Mouse (Mus musculus) left cerebral cortex, adult 8-10 months (tissue): ENCODE measurements around the gene Mkrn2. TPM values are rescaled to one million over a fixed set of nuclear protein-coding genes. Genes with fewer than 3 reads are reported as not detected.

Experiments used
- DNase-seq, 2 experiments: peaks; one replicate each; pipeline ENCODE4 v3.0.0; 2022; ENCODE audit warnings: low spot score in 2 of 2
- total RNA-seq, 4 experiments: library from RNA; stranded (reverse); gene quantifications; 2 replicates each; pipeline ENCODE4 v1.2.4; 2022

Gene Mkrn2
- total RNA-seq = 10 to 100 TPM; 31.4 to 40.9 (median 38.4) TPM

DNA sequence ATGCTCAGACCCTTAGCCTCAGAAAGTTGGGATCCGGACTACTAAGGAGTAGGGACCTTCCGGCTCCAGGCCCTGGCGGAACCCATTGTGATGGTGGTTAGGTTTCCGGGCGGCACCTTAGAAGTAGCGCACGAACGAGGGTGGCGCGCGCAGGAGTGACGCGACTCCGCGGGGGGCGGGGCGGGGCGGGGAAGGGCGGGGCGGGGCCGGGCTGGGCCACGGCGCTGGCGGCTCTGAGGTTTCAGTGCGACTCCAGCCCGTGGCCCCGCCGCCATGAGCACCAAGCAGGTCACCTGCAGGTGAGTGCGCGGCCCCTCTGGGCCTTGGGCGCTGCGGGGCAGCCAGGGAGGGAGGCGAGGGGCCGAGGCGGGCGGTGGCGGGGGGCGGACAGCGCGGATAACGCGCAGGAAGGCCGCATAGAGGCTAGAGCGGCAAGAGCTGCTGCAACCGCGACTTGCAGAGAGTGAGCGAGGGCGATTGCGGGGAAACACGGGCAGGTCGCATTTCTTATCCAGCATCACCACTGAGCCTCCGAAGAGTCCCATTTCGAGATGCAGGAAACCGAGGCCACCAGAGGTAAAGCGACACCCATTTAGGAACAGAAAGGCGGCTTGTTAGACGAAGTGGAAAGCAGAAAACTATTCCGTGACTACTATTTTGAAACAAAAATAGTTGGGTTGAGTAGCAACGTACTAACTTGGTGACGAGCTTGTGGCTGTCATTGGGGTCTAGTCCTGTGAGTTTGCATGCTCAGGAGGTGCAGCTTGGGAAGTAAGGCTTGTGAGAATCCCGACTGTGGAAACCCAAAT lies at the start of gene Mkrn2:
Gene Mkrn2, plus strand, starts transcription at position 188 of the 809 bp plus-strand sequence.
- DNase-seq = peak; percentile 66 to 75

DNA sequence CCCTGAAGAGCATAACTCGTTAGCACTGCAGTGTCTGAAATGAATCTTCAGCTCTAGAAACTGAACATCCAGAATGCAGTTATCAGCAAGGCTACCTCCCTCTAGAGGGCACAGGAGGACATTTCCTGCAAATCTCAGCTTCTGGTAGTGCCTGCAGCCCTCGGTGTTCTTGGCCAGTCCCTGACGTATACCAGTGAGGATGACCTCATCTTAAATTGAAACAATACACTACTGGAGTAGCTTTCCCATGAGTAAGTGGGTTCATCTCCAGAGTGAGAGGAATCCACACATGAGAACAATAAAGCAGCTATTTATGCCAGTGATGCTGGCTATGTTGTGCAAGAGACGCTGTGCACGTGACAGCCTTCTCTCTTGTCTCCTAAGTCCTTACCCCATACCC lies 46.2 kb upstream of the Mkrn2 start:
- no peak for DNase-seq

DNA sequence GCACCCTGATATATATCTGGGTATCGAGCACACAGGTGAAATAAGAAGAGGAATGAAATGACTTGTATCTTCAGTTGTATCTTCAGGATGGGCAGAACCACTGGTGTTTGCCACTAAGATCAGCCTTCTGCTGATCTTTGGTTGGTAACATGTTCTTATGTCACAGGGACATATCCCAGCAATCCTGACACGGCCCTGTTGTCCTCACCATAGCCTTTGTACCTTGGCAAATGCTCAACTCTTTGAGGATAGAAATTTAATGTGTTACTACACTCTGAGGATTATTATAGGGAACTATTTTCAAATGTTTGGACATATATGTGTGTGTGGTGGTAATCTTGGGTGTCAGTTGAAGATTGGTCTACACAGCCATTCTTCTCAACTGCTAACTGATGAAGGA lies 43.5 kb upstream of the Mkrn2 start:
- no peak for DNase-seq

DNA sequence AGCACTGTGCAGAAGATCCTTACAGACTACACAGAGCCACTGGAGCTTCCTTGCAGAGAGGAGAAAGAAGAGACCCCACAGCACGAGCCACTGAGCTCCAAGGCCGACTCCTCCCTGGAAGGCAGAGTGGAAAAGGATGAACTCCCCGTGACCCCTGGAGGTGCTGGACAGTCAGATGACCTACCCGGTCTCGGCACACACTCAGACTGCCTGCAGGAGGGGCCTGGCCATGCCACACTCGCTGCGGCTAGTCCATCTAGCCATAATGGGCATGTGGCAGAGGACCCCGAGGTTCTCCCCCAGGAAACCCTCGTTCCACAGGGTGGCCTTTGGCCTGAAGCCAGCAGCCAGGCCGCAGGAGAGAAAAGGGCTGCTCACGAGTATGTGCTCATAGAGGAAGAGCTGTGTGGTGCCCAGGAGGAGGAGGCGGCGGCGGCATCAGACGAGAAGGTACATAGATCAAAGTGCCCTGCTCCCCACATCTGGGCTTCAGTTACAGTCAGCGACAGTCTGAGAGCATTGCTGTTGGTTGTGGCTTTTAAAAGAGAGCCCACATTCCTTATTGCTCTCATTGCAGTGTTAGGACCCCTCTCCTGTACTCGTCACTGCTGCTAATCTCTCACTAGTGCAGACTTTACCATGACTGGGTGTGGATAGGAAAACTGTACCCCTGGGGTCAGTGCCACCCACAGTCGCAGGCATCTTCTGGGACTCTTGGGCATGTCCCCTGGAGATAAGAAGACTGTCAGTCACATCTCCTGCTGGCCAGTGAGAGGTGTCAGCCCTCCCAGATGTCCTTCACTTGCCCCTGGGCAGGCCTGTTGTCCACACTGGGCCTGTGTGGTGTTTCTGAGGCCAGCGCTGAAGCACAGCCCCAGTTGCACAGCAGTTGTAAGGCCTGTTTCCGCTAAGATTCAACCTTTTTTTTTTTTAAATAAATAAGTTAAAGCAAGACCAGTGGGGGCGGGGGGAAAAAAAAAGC lies 41.8 kb upstream of the Mkrn2 start:
- no peak for DNase-seq

DNA sequence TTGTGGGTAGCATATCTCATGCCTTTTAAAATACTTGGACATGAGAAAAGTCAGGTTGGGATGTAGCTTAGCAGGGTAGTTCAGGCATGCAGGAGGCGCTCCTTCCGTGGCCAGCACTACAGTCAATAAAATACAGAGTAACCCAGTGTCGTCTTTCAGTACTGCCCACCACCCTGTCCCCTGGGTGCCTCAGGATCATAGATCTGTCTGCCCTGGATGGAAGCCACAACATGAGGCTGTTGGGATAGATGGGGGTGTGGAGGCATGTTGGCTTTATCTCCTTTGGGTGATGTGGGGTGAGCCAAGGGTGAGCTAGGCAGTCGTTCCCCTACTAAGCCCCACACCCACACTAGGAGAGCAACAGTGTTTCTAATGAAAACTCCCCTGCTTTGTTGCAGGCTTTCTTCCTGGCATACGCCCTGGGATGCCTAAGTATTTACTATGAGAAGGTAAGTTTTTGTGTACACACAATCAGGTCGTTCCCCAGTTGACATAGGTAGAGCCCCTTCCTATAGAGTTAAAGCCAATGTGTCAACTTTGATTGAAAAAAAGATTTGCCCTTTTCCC lies 36.1 kb upstream of the Mkrn2 start:
- no peak for DNase-seq

DNA sequence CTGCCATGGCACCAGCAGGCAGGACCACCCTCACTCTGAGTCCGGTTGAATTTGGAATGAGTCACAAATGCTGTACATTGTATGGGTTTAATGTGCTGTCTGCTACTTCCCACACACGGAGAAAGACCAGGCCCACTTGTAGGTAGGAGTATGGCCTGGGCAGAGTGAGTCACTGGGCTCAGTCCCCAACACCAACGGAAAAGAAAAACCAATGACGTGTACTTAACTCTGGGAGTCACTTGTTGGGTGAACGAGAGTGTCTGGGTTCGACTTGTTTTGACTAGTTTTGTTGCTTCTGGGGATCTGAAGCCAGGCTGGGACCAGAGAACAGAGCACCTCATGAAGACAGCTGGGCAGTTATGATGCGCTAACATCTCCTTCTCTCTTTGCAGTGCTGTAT lies 27.5 kb upstream of the Mkrn2 start:
- no peak for DNase-seq

DNA sequence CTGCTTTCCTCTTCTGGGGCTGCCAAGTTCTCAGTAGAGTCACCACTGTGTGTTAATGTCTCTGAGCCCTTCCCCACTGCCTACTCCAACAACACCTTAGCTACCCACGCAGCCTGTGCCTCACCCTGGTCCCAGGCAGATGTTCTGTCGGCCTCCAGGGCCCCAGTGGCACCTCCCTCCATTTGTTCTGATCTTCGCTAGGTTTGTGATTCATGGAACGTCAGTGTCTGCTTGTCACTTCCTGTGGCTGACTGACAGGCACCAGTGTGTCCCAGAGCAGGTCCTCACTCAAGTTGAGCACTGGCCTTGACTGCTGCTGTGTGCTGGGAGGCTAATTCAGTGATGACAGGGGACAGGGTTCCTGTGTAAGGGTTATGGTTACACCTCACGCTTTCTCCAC lies 24.3 kb upstream of the Mkrn2 start:
- DNase-seq = no peak

DNA sequence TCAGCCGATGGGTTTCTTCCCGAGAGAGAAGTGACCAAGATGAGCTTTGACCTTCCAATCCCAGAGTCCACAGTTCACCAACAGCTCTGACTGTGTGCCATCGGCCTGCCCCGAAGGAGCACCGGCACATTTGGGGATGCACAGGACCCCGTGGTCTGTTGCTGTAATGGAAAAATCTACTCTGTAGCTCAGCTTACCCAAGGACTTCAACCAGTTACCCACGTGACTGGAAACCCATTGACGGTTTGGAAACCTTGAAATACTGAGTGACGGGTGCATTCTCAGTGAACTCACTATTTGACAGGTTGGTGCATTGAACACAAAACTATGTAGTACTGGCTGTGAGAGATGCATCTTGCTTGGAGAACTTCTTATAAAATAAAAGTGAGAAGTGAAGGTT lies 23.8 kb upstream of the Mkrn2 start:
- no peak for DNase-seq

DNA sequence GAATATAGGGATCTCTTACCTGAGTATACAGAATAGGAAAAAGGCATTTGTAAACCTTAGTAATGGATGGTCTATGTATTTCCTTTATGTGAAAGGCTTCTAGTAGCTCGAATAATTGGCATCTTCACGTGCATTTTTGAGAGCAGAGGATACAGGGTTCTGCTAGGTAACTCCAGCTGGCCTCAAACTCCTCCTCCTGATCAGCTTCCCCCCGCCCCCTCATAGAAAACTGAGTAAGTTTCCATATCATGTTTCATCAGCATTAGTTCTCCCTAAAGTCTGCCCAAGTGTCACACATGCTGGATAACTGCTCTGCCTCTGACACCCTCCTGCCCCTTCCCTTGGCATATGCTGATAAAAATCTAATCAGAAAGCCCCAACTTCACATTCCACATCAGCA lies 20.9 kb upstream of the Mkrn2 start:
- no peak for DNase-seq

DNA sequence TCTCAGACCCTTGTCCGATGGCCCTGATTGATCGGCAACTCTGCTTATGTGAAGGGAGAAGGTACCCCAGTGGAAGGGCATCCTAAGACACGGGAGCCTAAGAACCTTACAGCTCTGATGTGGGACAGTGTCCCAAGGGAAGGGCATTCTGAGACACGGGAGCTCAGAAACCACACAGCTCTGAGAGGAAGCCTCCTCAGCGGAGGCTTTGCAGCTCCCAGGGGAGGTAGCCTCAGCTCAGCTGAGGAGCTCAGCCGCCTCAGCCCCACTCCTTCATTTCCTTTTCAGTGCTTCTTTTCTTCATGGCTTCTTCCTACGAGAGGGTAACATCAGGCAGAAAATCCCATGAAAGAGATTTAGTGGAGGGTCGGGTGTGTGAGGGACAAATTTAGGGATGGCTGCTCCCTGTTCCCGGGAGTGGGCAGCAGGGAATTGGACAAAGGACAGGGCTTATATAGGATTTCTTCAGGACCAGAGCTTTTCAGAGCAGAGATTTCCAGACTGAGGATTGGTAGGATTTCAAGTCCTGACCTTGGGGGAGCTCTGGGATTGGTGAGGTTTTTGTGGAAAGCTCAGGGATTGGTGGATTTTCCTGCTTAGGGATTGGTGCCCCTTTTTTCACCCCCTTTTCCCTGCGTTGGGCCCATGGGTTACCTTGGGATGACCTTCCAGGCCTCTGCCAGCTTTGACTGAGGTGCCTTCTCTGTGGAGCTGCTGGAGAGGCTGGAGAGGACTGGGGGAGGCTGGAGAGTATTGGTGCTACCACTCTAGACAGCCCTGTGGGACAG lies 19.2 kb upstream of the Mkrn2 start:
- DNase-seq = no peak

DNA sequence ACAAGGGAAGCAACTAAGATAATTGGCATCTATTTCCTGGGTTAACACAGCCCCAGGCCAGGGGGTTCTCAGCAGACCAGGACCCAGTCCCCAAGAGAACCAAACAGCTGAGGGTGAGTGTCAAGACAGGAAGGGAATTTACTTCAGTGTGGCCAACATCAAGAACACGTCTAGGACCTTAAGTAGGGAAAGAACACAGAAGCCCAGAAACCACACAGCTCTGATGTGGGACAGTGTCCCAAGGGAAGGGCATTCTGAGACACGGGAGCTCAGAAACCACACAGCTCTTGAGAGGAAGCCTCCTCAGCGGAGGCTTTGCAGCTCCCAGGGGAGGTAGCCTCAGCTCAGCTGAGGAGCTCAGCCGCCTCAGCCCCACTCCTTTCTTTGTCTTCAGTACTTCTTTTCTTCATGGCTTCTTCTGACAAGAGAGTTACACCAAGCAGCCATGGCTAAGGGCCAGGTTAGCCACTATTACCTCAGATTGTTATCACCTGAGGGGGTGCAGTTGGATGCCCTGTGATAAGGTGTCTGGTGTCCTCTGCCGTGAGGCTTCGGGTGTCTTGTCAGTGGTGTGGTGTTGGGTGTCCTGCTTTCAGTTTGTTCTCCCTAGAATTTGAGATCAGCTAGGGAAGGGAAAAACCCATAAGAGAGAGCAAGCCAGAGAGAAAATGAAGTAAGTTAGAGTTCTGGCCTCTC lies 18.1 kb upstream of the Mkrn2 start:
- DNase-seq = no peak

DNA sequence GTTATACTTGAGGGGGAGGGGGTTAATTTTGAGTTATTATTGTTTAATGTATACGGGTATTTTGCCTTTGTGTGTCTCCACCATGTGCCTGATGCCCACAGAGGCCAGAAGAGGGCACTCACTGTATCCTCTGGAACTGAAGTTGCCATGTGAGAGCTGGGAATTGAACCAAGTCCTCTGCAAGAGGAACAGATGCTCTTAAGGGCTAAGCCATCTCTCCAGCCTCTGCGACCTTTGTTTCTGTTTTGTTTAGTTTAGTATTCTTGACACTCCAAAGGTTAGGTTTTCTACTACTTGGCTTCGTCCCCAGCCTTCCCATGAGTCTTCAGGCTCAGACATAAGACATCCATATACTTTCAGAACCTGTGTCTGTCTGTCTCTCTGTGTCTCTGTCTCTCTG lies 17.5 kb upstream of the Mkrn2 start:
- no peak for DNase-seq

DNA sequence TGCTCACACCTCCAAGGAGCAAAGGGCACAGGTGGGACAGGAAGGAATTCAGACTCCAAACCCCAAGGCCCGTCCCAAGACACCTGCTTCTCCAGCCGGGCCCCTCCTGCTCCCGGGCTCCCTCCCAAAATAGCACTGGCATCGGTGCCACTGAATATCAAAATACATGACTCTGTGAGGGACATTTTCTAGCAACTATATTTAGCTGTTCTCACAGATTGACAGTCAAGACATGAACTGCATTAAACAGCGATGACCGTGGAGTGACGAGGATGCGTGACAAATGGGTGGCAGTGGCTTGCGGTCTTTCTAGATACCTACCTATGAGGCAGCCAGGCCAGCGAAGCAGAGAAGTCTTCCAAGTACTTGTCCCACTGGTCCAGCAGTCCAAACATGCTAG lies 15.4 kb upstream of the Mkrn2 start:
- DNase-seq = no peak

DNA sequence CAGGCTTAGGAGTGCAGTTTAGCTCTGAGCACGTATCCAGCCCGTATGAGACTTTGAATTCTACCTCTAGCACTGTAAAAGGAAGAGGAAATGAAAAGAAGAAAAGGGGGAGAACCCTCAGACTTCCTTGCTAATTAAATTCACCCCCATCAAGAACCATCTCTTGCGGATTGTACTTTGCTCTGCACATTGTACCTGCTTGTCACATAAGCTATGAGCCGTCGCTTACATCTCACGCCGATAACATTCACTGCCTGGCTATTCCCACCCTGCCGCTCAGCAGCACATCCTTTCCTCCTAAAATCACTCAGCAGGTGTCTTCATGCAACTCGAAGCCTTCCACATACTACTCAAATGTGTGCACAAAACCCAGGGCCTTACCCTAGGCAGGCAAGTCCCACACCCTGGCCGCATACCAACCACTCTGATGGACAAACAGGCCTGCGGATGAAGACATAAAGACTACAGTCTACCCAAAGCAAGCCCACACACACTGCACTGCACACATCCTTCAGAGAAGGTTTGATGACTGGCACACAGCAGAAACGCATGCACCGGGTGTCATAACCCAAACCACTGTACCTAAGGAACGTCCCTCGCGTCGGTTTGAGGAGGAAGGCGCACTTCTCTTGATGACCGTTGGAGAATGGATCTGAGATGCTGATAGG lies 9.9 kb upstream of the Mkrn2 start:
- DNase-seq = no peak

DNA sequence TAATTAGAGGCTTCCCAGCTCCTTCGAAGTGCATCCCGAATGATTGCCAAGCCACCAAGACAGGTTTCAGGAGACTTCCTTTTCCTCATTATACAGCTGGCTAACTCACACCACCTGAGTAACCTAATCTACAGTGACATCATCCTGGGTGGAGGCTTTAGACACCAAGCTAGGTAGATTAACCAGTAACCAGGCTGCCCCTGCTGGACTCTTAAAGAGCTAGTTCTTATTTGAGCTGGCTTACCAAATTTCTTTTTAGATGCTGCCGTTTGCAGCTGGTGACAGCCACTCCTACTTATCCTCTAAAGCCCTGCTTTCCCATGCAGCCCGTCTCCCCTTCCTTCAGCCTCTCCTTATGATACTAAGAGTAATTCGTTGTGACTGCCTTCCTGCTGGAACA lies 9.2 kb upstream of the Mkrn2 start, which contains the start of gene Mkrn2os:
Gene Mkrn2os, minus strand, starts transcription at position 119 of the 400 bp plus-strand sequence.
- no peak for DNase-seq

DNA sequence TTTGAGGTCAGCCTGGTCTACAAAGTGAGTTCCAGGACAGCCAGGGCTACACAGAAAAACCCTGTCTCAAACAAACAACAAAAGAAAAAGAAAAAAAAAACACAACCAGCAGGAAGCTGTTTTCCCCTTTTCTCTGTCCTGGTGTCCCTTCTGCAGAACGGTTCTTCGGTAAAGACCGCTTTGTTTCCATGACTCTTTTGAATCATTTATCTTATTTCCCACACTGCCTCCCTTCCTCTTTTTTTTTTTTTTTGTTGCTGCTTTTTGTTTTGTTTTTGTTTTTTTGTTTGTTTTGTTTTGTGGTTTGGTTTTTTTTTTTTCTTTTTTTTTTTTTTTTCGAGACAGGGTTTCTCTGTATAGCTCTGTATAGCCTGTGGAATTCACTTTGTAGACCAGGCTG lies 8.4 kb upstream of the Mkrn2 start:
- no peak for DNase-seq

DNA sequence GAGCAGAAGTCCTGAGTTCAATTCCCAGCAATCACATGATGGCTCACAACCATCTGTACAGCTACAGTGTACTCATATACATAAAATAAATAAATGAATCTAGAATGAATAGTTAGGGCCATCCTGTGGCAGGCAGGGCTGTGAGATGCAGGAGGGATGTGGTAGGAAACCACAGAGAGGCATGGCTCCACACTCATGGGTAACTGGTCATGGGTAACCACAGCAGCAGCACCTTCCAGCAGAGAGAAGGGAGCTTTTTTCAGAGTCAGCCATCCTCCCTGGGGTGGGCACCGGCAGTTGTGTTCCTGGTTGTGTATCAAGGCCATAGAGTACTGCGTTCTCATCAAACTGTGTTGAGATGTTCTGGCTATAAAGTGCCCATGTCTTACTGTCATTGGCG lies 7.2 kb upstream of the Mkrn2 start:
- DNase-seq = no peak

DNA sequence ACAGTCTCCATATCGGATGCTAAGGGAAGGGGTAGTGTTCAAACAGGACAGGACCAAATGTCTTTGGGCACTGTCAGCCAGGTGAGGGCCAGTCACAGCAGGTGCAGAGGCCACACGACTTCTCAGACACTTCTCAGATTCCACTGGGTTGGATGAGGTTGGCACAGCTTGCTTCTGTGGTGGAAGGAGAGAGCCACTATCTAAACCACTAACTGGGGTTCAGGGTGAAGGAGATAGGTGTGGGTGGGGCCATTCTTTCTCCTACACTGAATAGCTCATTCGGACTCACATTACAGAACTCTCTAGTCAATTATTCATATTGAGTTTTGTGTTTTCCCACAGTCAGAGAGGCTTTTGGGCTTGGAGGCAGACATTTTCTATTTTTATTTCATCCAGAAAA lies 6.0 kb upstream of the Mkrn2 start:
- no peak for DNase-seq

DNA sequence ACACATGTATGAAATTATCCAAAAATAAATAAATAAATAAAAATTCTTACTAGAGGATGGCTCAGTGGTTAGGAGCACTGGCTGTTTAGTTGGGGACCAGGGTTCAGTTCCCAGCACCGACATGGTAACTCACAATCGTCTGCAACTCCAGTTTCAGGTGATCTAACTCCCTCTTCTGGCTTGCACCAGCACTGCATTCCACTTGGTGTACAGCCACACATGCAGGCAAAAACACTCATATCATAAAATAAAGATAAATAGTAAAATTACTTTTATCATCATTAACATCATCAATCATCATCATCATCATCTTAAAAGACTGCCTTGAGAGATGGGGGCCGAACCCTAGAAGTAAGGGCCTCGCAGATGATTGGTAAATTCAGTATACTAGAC lies 384 bp upstream of the Mkrn2 start:
- DNase-seq = no peak

DNA sequence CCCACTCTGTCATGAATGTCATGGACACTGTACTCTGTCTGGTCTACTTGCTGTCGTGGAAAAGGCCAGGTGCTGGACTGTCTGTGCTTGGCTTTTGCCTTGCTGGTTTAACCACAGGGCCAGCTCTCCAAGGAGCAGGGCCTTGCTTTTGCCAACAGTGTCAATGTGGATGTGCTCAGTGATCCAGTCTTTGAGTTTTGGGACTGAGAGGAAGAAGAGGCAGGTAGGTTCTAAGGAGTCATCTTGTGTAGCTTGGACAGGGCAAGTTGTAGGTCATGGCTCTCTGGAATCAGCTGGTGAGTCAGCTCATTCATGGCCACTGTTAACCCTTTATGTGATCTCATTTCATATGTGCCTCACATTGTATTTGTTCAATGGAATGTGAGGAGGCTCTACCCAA lies 4.8 kb downstream of the Mkrn2 start:
- DNase-seq = no peak
